Mouse (Mus musculus) cortical plate, adult 2 months (tissue): ENCODE results near the gene Themis2.

Source experiments
- CTCF ChIP-seq: fragments of 200-500 bp; IDR thresholded peaks from 2 replicates; pipeline ENCODE4 v1.5.1; 2011; ENCODE audit warnings: mild to moderate bottlenecking, control low read depth, low read length; ENCODE audit not compliant: insufficient read depth; ENCODE audit errors: extremely low read depth
- POLR2A ChIP-seq: fragments of 200-500 bp; IDR thresholded peaks from 2 replicates; pipeline ENCODE4 v1.6.1; 2011; ENCODE audit warnings: mild to moderate bottlenecking, low read length, control low read depth; ENCODE audit not compliant: insufficient read depth; ENCODE audit errors: extremely low read depth

DNA sequence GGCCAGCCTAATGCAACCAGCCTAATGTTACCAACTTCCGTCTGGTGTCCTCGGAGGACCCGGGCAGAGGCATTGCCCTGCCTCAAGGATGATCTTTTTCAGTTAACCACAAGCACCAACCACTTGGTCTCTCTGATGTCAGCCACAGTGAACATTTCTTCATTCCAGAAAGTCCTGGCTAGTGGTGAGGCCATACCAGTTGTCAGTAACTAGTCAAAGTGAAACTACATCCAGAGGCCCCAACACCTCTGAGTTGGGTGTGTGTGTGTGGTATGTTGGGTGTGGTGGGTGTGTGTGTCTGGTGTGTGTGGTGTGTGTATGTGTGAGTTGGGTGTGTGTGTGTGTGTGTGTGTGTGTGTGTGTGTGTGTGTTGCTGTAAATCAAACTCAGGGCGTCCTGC, 47.4 kb downstream of the Themis2 start:
- no peak for TF ChIP-seq POLR2A
- no peak for TF ChIP-seq CTCF
